Mouse (Mus musculus) neural tube, embryonic 14.5 days (tissue): ENCODE results near the gene Pigk. TPM values are rescaled to one million over a fixed set of nuclear protein-coding genes. Genes with fewer than 3 reads are reported as not detected.

ENCODE experiments used
- ATAC-seq: fragments of 200-750 bp; cut with Nextera tagmentation; 2 replicates; pipeline ENCODE4 v1.8.0; 2017; ENCODE audit warnings: low read depth, mild to moderate bottlenecking, moderate TSS enrichment, moderate library complexity
- H3K27ac ChIP-seq: fragments of 300-500 bp; sonication (generic); 2 replicates; pipeline ENCODE4 v1.5.1; 2014; ENCODE audit warnings: low read depth, mild to moderate bottlenecking, control low read depth, low read length, moderate library complexity, mixed read lengths
- H3K27me3 ChIP-seq: fragments of 300-500 bp; sonication (generic); 2 replicates; pipeline ENCODE4 v1.6.1; 2014; ENCODE audit warnings: low read length; ENCODE audit not compliant: control insufficient read depth, insufficient read depth
- H3K36me3 ChIP-seq: fragments of 300-500 bp; sonication (generic); 2 replicates; pipeline ENCODE4 v1.6.1; 2014; ENCODE audit warnings: low read length, mixed read lengths; ENCODE audit not compliant: control insufficient read depth, insufficient read depth
- H3K4me1 ChIP-seq: fragments of 300-500 bp; sonication (generic); 2 replicates; pipeline ENCODE4 v1.6.1; 2014; ENCODE audit warnings: low read length; ENCODE audit not compliant: control insufficient read depth, insufficient read depth
- H3K4me2 ChIP-seq: fragments of 300-500 bp; sonication (generic); 2 replicates; pipeline ENCODE4 v1.6.1; 2014; ENCODE audit warnings: mild to moderate bottlenecking, low read depth, low read length, control low read depth
- H3K4me3 ChIP-seq: fragments of 300-500 bp; sonication (generic); 2 replicates; pipeline ENCODE4 v1.5.1; 2014; ENCODE audit warnings: low read depth, low read length, control low read depth, mixed read lengths
- H3K9ac ChIP-seq: fragments of 300-500 bp; sonication (generic); replicated peaks from 2 replicates; pipeline ENCODE4 v1.6.1; 2014; ENCODE audit warnings: low read depth, mild to moderate bottlenecking, control low read depth, low read length, mixed read lengths
- H3K9me3 ChIP-seq: fragments of 300-500 bp; sonication (generic); 2 replicates; pipeline ENCODE4 v1.6.1; 2016; ENCODE audit warnings: low read length; ENCODE audit not compliant: control insufficient read depth
- WGBS: fragments of 180-500 bp; shearing (Covaris S2); extraction: QIAGEN DNeasy Blood & Tissue Kit; methylation state at CpG from one replicate; pipeline ENCODE4 v1.1.7; 2014; 5-methylcytosine and 5-hydroxymethylcytosine counted together
- polyA plus RNA-seq: library from polyadenylated mRNA; unstranded; fragments of >200 nt; fragmentation: Nextera tagmentation; extraction: Ambion mirVana; gene quantifications from 2 replicates; pipeline ENCODE4 v1.2.1, GENCODE M21; 2014

Pigk gene
- polyA plus RNA-seq, 1 experiment from 2014 or later: 50.3 TPM

GRCm38 (mm10) chr3:152961855-152962376 lies 248.0 kb downstream of the Pigk start:
- Histone ChIP-seq H3K4me1 (no peaks in the 10 kb centered on the region; the same call in 1 of the 2 replicates), H3K27ac (no peak overlapping the region), H3K4me2 (no peak overlapping the region), H3K9ac (no peak overlapping the region), H3K9me3 (no peaks in the 10 kb centered on the region), H3K36me3 (no peaks in the 10 kb centered on the region), H3K27me3 (no peaks in the 10 kb centered on the region), H3K4me3 (no peak overlapping the region)
- ATAC-seq: no peak
- 79% methylated on average over 10 of the region's 10 CpGs for WGBS

GRCm38 (mm10) chr3:152969774-152970347 lies 256.0 kb downstream of the Pigk start:
- no peaks in the 10 kb centered on the region for H3K36me3 ChIP-seq
- 67% methylated on average over 16 of the region's 16 CpGs for WGBS
- no peak overlapping the region for H3K4me3 ChIP-seq
- no peak overlapping the region for H3K27ac ChIP-seq
- H3K9ac ChIP-seq: no peak overlapping the region
- no peak overlapping the region for H3K4me2 ChIP-seq
- no peaks in the 10 kb centered on the region; the same call in 1 of the 2 replicates for H3K4me1 ChIP-seq
- H3K27me3 ChIP-seq: no peaks in the 10 kb centered on the region
- ATAC-seq: no peak
- no peaks in the 10 kb centered on the region for H3K9me3 ChIP-seq

GRCm38 (mm10) chr3:152971373-152971772 lies 257.5 kb downstream of the Pigk start:
- Histone ChIP-seq H3K27ac (no peak overlapping the region), H3K36me3 (no peaks in the 10 kb centered on the region), H3K4me3 (no peak overlapping the region), H3K9ac (no peak overlapping the region), H3K9me3 (no peaks in the 10 kb centered on the region), H3K4me1 (no peaks in the 10 kb centered on the region; the same call in 1 of the 2 replicates), H3K27me3 (no peaks in the 10 kb centered on the region), H3K4me2 (no peak overlapping the region)
- WGBS: 84% methylated on average over 4 of the region's 4 CpGs
- ATAC-seq: no peak

GRCm38 (mm10) chr3:152979481-152980092 lies 265.7 kb downstream of the Pigk start:
- WGBS: 72% methylated on average over 11 of the region's 11 CpGs
- peak overlapping the region; percentile 88 for H3K4me2 ChIP-seq

GRCm38 (mm10) chr3:152980431-152980830 lies 266.5 kb downstream of the Pigk start:
- peak; percentile 13; the same call in 1 of the 2 replicates for ATAC-seq
- WGBS: 6% methylated on average over 6 of the region's 6 CpGs
- Histone ChIP-seq H3K4me2 (peak overlapping the region; percentile 88), H3K27me3 (0 out of 2 replicates have a peak, but pooled peaks cover 2% of the 10 kb centered on the region), H3K9me3 (no peaks in the 10 kb centered on the region), H3K27ac (no peak overlapping the region), H3K36me3 (no peaks in the 10 kb centered on the region), H3K9ac (peak overlapping the region; percentile 62), H3K4me3 (peak overlapping the region; percentile 50), H3K4me1 (peaks cover 9% of the 10 kb centered on the region; the same call in 1 of the 2 replicates)

More at GRCm38 (mm10) chr3:152979481-152980092, 265.7 kb downstream of the Pigk start:
- Histone ChIP-seq H3K4me1 (peaks cover 9% of the 10 kb centered on the region; the same call in 1 of the 2 replicates), H3K36me3 (no peaks in the 10 kb centered on the region), H3K27me3 (0 out of 2 replicates have a peak, but pooled peaks cover 2% of the 10 kb centered on the region), H3K9ac (no peak overlapping the region), H3K4me3 (peak overlapping the region; percentile 50), H3K27ac (no peak overlapping the region), H3K9me3 (no peaks in the 10 kb centered on the region)
- ATAC-seq: no peak

GRCm38 (mm10) chr3:152980978-152981974 lies 267.4 kb downstream of the Pigk start:
- 0% methylated on average over 46 of the region's 47 CpGs for WGBS
- H3K27me3 ChIP-seq: 0 out of 2 replicates have a peak, but pooled peaks cover 2% of the 10 kb centered on the region
- H3K4me2 ChIP-seq: peak overlapping the region; percentile 88
- H3K9me3 ChIP-seq: no peaks in the 10 kb centered on the region
- peak overlapping the region; percentile 50 for H3K4me3 ChIP-seq
- H3K36me3 ChIP-seq: no peaks in the 10 kb centered on the region
- H3K4me1 ChIP-seq: peaks cover 9% of the 10 kb centered on the region; the same call in 1 of the 2 replicates
- H3K9ac ChIP-seq: peak overlapping the region; percentile 62
- ATAC-seq: peak; percentile 72
- peak overlapping the region; percentile 39 for H3K27ac ChIP-seq

- peak within 1 kb of the TSS; percentile 50 for H3K4me3 ChIP-seq
- 0 out of 2 replicates have a peak, but pooled peaks cover 2% of the 10 kb centered on the region for H3K27me3 ChIP-seq
- under 1% methylated on average over 17 of the region's 17 CpGs for WGBS
- H3K36me3 ChIP-seq: no peaks in the 10 kb centered on the region
- no peaks in the 10 kb centered on the region for H3K9me3 ChIP-seq
- ATAC-seq: peak; percentile 65; the same call in 1 of the 2 replicates
- H3K27ac ChIP-seq: peak within 1 kb of the TSS; percentile 39
- H3K4me2 ChIP-seq: peak within 1 kb of the TSS; percentile 88
- H3K4me1 ChIP-seq: peaks cover 9% of the 10 kb centered on the region; the same call in 1 of the 2 replicates
- H3K9ac ChIP-seq: peak within 1 kb of the TSS; percentile 62
These were observed 268.1 kb downstream of the Pigk start, which contains the start of gene St6galnac5 for GRCm38 (mm10) chr3:152981988-152982387. Gene St6galnac5 (minus strand): TSS chr3:152982246.

- H3K36me3 ChIP-seq: no peaks in the 10 kb centered on the region
- H3K9me3 ChIP-seq: no peaks in the 10 kb centered on the region
- H3K9ac ChIP-seq: no peak overlapping the region
- H3K4me3 ChIP-seq: no peak overlapping the region
- H3K27ac ChIP-seq: no peak overlapping the region
- ATAC-seq: no peak
- WGBS: 66% methylated on average over 2 of the region's 2 CpGs
- no peak overlapping the region for H3K4me2 ChIP-seq
- H3K27me3 ChIP-seq: no peaks in the 10 kb centered on the region
- H3K4me1 ChIP-seq: no peaks in the 10 kb centered on the region
These were observed 276.9 kb downstream of the Pigk start for GRCm38 (mm10) chr3:152990787-152991186.
